Mouse (Mus musculus): ENCODE results near the gene Cdc42ep4.

The Cdc42ep4 gene

GRCm38 (mm10) chr11:113751484-113752084, at the start of gene Cdc42ep4:
Gene Cdc42ep4 (minus strand): TSS chr11:113751881.
- peak; percentile 94 for DNase-seq (ENCODE audit: low spot score)

GRCm38 (mm10) chr11:113800026-113800425, 48.3 kb upstream of the Cdc42ep4 start:
- DNase-seq (ENCODE audit: low spot score), result no peak

- peak; percentile 60 for DNase-seq (ENCODE audit: low spot score)
Measured at GRCm38 (mm10) chr11:113799041-113799447, 47.4 kb upstream of the Cdc42ep4 start.

- DNase-seq (ENCODE audit: low spot score), result no peak
Measured at GRCm38 (mm10) chr11:113798011-113798410, 46.3 kb upstream of the Cdc42ep4 start.

- DNase-seq (ENCODE audit: low spot score), result peak; percentile 38
Measured at GRCm38 (mm10) chr11:113797014-113797983, 45.6 kb upstream of the Cdc42ep4 start.

- DNase-seq (ENCODE audit: low spot score), result no peak
Measured at GRCm38 (mm10) chr11:113795846-113796245, 44.2 kb upstream of the Cdc42ep4 start.

GRCm38 (mm10) chr11:113791357-113792215, 39.9 kb upstream of the Cdc42ep4 start:
- DNase-seq (ENCODE audit: low spot score), result no peak

GRCm38 (mm10) chr11:113789101-113789500, 37.4 kb upstream of the Cdc42ep4 start:
- DNase-seq (ENCODE audit: low spot score), result no peak

- no peak for DNase-seq (ENCODE audit: low spot score)
Measured at GRCm38 (mm10) chr11:113788183-113788789, 36.6 kb upstream of the Cdc42ep4 start.

GRCm38 (mm10) chr11:113787432-113788182, 35.9 kb upstream of the Cdc42ep4 start:
- DNase-seq (ENCODE audit: low spot score), result no peak

GRCm38 (mm10) chr11:113787009-113787408, 35.3 kb upstream of the Cdc42ep4 start:
- DNase-seq (ENCODE audit: low spot score), result no peak

GRCm38 (mm10) chr11:113786395-113786794, 34.7 kb upstream of the Cdc42ep4 start:
- no peak for DNase-seq (ENCODE audit: low spot score)

GRCm38 (mm10) chr11:113785406-113786171, 33.9 kb upstream of the Cdc42ep4 start:
- DNase-seq (ENCODE audit: low spot score), result peak; percentile 91

GRCm38 (mm10) chr11:113784656-113785396, 33.1 kb upstream of the Cdc42ep4 start:
- DNase-seq (ENCODE audit: low spot score), result no peak

GRCm38 (mm10) chr11:113782496-113782895, 30.8 kb upstream of the Cdc42ep4 start:
- no peak for DNase-seq (ENCODE audit: low spot score)

- no peak for DNase-seq (ENCODE audit: low spot score)
Measured at GRCm38 (mm10) chr11:113782006-113782405, 30.3 kb upstream of the Cdc42ep4 start.

GRCm38 (mm10) chr11:113779680-113780041, 28.0 kb upstream of the Cdc42ep4 start:
- DNase-seq (ENCODE audit: low spot score), result no peak

GRCm38 (mm10) chr11:113778733-113779679, 27.3 kb upstream of the Cdc42ep4 start:
- peak; percentile 69 for DNase-seq (ENCODE audit: low spot score)

Data from retina, embryonic 14.5 days (tissue).